Mouse (Mus musculus): ENCODE results near the gene Stx1a.

DNA sequence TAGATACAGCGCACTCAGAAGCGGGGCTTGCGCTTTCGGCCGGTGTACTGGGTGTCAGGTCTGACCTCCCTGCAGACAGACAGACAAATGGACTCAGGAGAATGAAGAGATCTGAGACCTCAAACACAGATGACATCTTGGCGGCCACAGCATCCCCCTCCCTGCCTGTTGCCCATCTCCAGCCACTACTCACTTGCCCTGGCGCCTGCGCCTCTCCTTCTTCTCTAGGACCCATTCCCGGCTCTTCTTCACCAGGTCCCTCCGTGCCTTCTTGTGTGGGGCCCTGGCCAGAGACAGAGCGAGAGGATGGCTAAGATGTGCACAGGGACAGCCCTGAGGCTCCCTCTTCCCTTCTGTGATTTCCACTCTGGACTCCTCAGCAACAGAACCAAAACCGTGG, 30.1 kb downstream of the Stx1a start:
- TF ChIP-seq POLR2A (IDR thresholded peaks at IDR 0.05; ENCODE audit: control insufficient read depth, low read depth, low read length): no peak
- no peak for TF ChIP-seq CTCF (IDR thresholded peaks at IDR 0.05; ENCODE audit: control insufficient read depth, insufficient read depth, insufficient replicate concordance, low read depth, low read length)

Data from testis, adult 2 months (tissue).